Mouse (Mus musculus) right cerebral cortex, postnatal 14 days (tissue): ENCODE results near the gene Cd101.

Experiments used
- DNase-seq: peaks from one replicate; pipeline ENCODE4 v3.0.0; 2022

Gene Cd101

GRCm38 (mm10) chr3:100998904-100999340 is 30.4 kb downstream of the Cd101 start:
- peak; percentile 74 for DNase-seq

GRCm38 (mm10) chr3:100997785-100998570 is 31.4 kb downstream of the Cd101 start:
- no peak for DNase-seq

GRCm38 (mm10) chr3:100994252-100994651 is 35.1 kb downstream of the Cd101 start:
- no peak for DNase-seq

DNA sequence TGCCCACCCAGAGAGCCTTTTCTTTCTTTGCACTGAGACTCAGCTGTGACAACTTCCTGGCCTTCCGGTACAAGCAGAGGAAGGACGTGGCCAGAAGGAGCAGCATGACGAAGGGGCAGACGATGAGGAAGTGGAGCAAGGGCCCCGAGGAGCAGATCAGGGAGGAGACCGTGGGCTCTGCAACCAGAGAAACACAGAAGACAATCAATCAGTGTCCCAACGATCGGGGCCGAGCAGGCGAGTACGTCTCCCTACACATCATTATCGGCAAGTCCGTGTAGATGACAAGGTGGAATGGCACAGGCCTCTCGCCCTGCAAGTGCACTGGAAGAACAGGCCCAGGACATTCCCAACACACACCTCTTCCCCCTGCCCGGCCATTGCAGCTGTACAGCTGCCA is 35.6 kb downstream of the Cd101 start:
- DNase-seq: no peak

DNA sequence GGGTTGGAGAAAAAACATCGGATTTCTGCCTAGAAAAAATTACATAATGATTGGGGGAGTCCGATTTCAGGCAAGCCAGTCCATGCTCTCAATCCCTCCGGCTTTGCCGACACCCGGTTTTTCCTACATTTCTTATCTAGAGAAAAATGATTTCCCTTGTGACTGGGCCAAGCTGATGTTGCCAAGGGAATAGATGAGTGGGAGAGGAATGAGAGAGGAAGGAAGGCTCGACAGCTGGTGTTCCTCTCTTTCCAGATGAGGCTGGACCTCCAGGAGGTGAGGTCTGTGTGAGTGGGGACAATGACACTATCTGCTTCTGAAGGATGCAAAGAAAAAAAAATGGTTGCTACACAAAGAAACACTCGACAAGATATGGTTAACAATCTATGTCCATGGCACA is 36.2 kb downstream of the Cd101 start:
- no peak for DNase-seq

DNA sequence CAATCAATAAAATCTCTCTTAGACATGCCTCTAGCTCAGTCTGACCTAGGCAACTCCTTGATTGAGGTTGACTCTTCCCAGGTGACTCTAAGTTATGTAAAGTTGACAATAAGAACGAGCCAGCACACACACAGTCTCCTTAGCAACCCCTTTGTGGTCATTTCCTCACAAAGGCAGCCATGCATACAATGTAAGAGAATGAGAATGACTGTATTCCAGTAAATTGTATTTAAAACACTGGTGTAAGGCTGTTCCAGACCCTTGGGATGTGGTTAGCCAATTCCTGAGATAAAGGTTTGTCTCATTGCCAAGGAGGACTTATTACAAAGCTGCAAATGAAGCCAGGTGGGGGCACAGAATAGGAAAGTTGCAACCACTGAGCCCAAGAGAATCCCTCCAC is 39.1 kb downstream of the Cd101 start:
- no peak for DNase-seq

GRCm38 (mm10) chr3:100989417-100989816 is 39.9 kb downstream of the Cd101 start:
- DNase-seq: no peak

DNA sequence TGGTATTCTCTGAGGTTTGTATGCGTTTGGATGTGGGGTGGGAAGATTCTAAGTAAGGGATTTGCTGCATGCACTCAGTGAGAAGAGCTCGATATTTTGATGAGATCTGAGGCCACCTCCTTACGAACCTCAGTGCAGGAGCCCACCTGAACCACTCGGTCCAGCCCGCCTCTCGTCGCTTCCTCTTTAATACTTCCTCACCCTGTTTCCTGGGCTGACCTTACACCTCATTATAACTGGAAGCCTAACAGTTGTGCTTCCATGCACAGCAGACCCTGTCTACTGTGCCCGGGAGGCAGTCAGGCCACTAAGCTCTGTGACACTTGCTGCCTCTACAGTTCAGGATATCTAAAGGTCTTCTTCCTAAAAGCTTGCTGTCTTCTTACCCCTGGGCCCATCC is 50.1 kb downstream of the Cd101 start:
- DNase-seq: no peak

GRCm38 (mm10) chr3:100973906-100974305 is 55.5 kb downstream of the Cd101 start:
- no peak for DNase-seq

- peak; percentile 85 for DNase-seq
Measured at GRCm38 (mm10) chr3:100969176-100969917, 60.0 kb downstream of the Cd101 start, which contains the start of gene Ttf2. Gene Ttf2, minus strand, starts transcription at chr3:100969663.

DNA sequence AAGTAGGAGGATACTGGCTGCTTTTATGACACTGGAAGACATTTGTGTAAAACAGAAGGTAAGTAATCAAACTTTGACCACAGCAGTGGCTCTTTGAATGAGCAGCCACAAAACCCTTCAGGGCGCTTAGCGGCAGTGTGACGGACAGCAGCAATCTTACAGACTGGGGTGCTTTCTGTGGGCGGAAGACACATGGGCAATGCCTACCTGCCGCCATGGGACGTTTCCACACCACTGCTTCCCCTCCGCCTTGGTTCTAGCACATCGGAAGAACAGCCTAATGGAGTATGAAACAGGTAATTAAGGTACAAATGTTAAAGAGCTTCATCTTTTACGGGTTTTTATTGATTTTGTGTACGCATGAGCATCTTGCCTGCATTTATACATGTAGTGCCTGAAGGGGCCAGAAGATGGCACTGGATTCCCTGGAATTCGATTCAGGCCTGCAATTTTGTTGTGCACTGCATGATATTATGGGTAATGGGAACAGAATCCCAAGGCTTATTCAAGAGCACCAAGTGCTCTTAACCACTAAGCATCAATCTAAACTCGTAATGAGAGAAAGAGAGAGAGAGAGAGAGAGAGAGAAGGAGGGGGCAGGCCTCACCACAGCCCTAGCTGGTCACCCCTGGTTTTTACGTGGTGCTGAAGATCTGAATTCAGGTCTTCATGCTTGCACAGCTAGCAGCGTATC is 65.4 kb downstream of the Cd101 start:
- DNase-seq: peak; percentile 56

DNA sequence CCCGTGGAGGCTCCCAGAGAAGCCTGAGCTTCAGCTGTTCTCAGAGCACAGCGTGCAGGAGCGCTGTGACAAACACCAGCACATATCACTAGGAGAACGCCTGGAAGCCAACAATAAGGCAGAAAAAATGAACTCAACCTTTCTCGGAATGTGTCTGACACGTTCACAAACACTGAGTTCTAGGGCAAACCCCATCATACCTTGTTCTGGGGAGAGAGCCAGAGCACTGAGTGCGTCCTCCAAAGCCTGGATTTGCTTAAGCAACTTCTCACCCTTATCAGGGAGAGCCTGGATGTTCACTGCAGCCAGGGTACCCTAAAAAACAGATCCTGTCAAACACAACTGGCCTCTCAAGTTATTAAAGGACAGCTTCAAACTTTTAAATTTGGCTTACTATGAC is 67.9 kb downstream of the Cd101 start:
- no peak for DNase-seq

DNA sequence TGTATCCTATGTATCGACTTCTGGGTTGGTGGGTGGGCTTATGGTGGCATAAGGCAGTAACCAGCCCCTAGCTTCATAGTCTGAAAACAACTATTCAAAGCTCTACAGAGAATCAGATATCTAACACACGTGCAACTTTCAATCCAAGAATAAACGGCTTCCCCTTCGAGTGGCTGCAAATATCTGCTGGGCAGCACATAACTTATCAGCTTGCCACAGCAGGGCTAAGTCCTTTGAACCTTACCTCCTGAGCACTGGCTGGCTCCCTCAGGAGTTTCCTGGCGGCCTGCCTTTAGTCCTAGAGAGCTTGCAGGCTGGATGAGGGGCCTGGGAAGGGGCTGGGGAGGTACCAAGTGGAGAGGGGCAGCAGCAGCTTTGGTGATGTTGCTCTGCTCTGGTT is 68.3 kb downstream of the Cd101 start:
- no peak for DNase-seq

DNA sequence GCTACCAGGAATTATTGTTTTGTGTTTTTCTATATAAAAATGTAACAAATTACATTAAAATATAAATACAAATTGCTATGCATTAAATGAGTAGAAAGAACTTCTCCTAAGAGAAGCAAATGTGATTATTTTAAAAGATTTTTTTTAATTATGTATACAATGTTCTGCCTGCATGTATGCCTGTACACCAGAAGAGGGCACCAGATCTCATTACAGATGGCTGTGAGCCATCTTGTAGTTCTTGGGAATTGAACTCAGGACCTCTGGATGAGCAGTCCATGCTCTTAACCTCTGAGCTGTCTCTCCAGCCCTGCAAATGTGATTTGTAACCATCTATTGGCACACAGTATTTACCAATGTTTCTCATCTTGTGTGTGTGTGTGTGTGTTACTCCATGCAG is 74.7 kb downstream of the Cd101 start:
- DNase-seq: no peak

- DNase-seq: no peak
Measured at GRCm38 (mm10) chr3:100951531-100951930, 77.8 kb downstream of the Cd101 start.

DNA sequence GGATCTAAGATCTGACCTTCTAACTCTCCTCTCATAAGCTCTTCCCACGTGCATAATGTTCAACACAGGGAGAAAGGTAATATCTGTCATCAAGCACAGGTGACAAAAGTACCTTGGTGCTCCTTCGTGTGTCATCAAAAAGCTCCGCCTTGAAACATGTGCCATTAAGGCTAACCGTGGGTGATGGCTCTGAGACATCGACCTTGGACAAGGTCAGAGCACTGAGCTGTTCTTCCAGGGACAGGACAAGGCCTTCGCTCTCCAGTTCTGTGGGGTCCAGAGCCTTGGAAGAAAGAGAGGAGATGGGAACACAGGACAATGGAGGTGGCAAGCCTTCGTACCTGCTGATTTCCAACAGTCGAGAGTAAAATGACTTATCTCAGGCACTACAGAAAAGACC is 82.1 kb downstream of the Cd101 start:
- no peak for DNase-seq
